Mouse (Mus musculus) G1E (cell line): ENCODE results near the gene Caln1. TPM values are rescaled to one million over a fixed set of nuclear protein-coding genes. Genes with fewer than 3 reads are reported as not detected.

ENCODE experiments used
- ATAC-seq: 2 replicates; pipeline ENCODE4 v1.8.0; 2016; ENCODE audit warnings: mild to moderate bottlenecking; ENCODE audit not compliant: insufficient number of reproducible peaks, poor library complexity, low FRiP score, severe bottlenecking; ENCODE audit errors: extremely low read depth
- DNase-seq: peaks from one replicate; pipeline ENCODE4 v3.0.0; 2012; ENCODE audit warnings: low spot score
- H3K27me3 ChIP-seq: 2 replicates; pipeline ENCODE4 v1.6.1; 2012; ENCODE audit warnings: mild to moderate bottlenecking, low read length, inconsistent platforms; ENCODE audit not compliant: insufficient read depth
- H3K36me3 ChIP-seq: replicated peaks from 2 replicates; pipeline ENCODE3; 2012; ENCODE audit warnings: mild to moderate bottlenecking, inconsistent platforms
- H3K4me1 ChIP-seq: 2 replicates; pipeline ENCODE4 v1.6.1; 2012; ENCODE audit warnings: low read depth, low read length, inconsistent platforms, mixed read lengths; ENCODE audit not compliant: insufficient read depth
- H3K4me3 ChIP-seq: 2 replicates; pipeline ENCODE4 v1.5.1; 2012; ENCODE audit warnings: low read depth, mild to moderate bottlenecking, inconsistent platforms, low read length, moderate library complexity, mixed read lengths
- H3K9me3 ChIP-seq: replicated peaks from 2 replicates; pipeline ENCODE4 v1.6.1; 2012; ENCODE audit warnings: inconsistent platforms
- CTCF ChIP-seq: IDR thresholded peaks from 2 replicates; pipeline ENCODE4 v1.5.1; 2012; ENCODE audit warnings: low read depth, low read length, inconsistent platforms, mixed read lengths
- GATA1 ChIP-seq: IDR thresholded peaks from 2 replicates; pipeline ENCODE4 v1.6.1; 2012; ENCODE audit warnings: borderline replicate concordance, low read length, inconsistent platforms, mixed read lengths
- GATA2 ChIP-seq: IDR thresholded peaks from 2 replicates; pipeline ENCODE4 v1.6.1; 2012; ENCODE audit warnings: low read depth, low read length, inconsistent platforms, borderline replicate concordance
- POLR2AphosphoS5 ChIP-seq: IDR thresholded peaks from 2 replicates; pipeline ENCODE4 v1.6.1; 2012; ENCODE audit warnings: low read depth, low read length, inconsistent platforms; ENCODE audit not compliant: insufficient replicate concordance
- TAL1 ChIP-seq: conservative IDR thresholded peaks from 2 replicates; pipeline ENCODE4 v1.6.1; 2012; ENCODE audit warnings: low read depth, low read length, inconsistent platforms, mixed read lengths
- polyA plus RNA-seq: library from polyadenylated mRNA; stranded (reverse); fragments of >175 nt; gene quantifications from 2 replicates; pipeline ENCODE4 v1.2.3, GENCODE M21; 2012
- total RNA-seq, 2 experiments: library from RNA; stranded (forward) in 1 of 2; stranded (reverse) in 1 of 2; fragments of 200-1000 nt in 1 of 2; fragments of >200 nt in 1 of 2; fragmentation: Nextera tagmentation in 1 of 2; gene quantifications; 2 replicates each; pipeline ENCODE4 v1.2.3; 2014 to 2017

Gene Caln1
- total and polyA plus RNA-seq, 3 experiments: 0.11 TPM; not detected in 2

- DNase-seq (no peak), ATAC-seq (no peak)
- Histone ChIP-seq H3K4me1 (no peaks in the 10 kb centered on the region), H3K27me3 (no peaks in the 10 kb centered on the region), H3K4me3 (no peak overlapping the region), H3K9me3 (peaks cover 36% of the 10 kb centered on the region), H3K36me3 (no peaks in the 10 kb centered on the region)
- TF ChIP-seq POLR2AphosphoS5 (no peak), GATA2 (no peak), CTCF (no peak), TAL1 (no peak), GATA1 (no peak)
Observed at GRCm38 (mm10) chr5:130765784-130766183, 396.5 kb downstream of the Caln1 start.

GRCm38 (mm10) chr5:130771061-130771741 lies 401.9 kb downstream of the Caln1 start:
- no peak for ATAC-seq
- TF ChIP-seq GATA1: no peak
- TF ChIP-seq TAL1: no peak
- TF ChIP-seq CTCF: no peak
- no peak for TF ChIP-seq POLR2AphosphoS5
- no peak for TF ChIP-seq GATA2
- no peak overlapping the region for H3K4me3 ChIP-seq
- H3K27me3 ChIP-seq: no peaks in the 10 kb centered on the region
- H3K36me3 ChIP-seq: no peaks in the 10 kb centered on the region
- no peak for DNase-seq
- peaks cover 46% of the 10 kb centered on the region for H3K9me3 ChIP-seq
- H3K4me1 ChIP-seq: no peaks in the 10 kb centered on the region

- TF ChIP-seq POLR2AphosphoS5 (no peak), TAL1 (no peak), GATA1 (no peak), CTCF (no peak), GATA2 (no peak)
- Histone ChIP-seq H3K4me3 (no peak overlapping the region), H3K4me1 (no peaks in the 10 kb centered on the region), H3K27me3 (no peaks in the 10 kb centered on the region), H3K9me3 (peaks cover 49% of the 10 kb centered on the region), H3K36me3 (no peaks in the 10 kb centered on the region)
- no peak for DNase-seq
- no peak for ATAC-seq
Observed at GRCm38 (mm10) chr5:130772491-130772890, 403.2 kb downstream of the Caln1 start.

- no peaks in the 10 kb centered on the region for H3K27me3 ChIP-seq
- no peak for ATAC-seq
- no peaks in the 10 kb centered on the region for H3K36me3 ChIP-seq
Observed at GRCm38 (mm10) chr5:130774946-130775345, 405.7 kb downstream of the Caln1 start.

GRCm38 (mm10) chr5:130792755-130793452 lies 423.6 kb downstream of the Caln1 start:
- Histone ChIP-seq H3K27me3 (no peaks in the 10 kb centered on the region), H3K36me3 (no peaks in the 10 kb centered on the region), H3K9me3 (peaks cover 51% of the 10 kb centered on the region), H3K4me3 (no peak overlapping the region), H3K4me1 (no peaks in the 10 kb centered on the region)
- TF ChIP-seq GATA1: no peak
- no peak for TF ChIP-seq CTCF
- TF ChIP-seq TAL1: no peak
- no peak for TF ChIP-seq GATA2
- no peak for TF ChIP-seq POLR2AphosphoS5
- ATAC-seq: no peak
- no peak for DNase-seq

More at GRCm38 (mm10) chr5:130774946-130775345, 405.7 kb downstream of the Caln1 start:
- TF ChIP-seq TAL1 (no peak), GATA2 (no peak), CTCF (no peak), GATA1 (no peak), POLR2AphosphoS5 (no peak)
- no peaks in the 10 kb centered on the region for H3K4me1 ChIP-seq
- DNase-seq: no peak
- peaks cover 51% of the 10 kb centered on the region for H3K9me3 ChIP-seq
- no peak overlapping the region for H3K4me3 ChIP-seq

GRCm38 (mm10) chr5:130797713-130798112 lies 428.5 kb downstream of the Caln1 start:
- DNase-seq: no peak
- no peaks in the 10 kb centered on the region for H3K4me1 ChIP-seq
- H3K36me3 ChIP-seq: no peaks in the 10 kb centered on the region
- TF ChIP-seq GATA2: no peak
- TF ChIP-seq GATA1: no peak
- TF ChIP-seq CTCF: no peak
- no peak for TF ChIP-seq TAL1
- no peak for TF ChIP-seq POLR2AphosphoS5
- no peak overlapping the region for H3K4me3 ChIP-seq
- H3K9me3 ChIP-seq: peaks cover 56% of the 10 kb centered on the region
- no peak for ATAC-seq
- no peaks in the 10 kb centered on the region for H3K27me3 ChIP-seq
